Mouse (Mus musculus): ENCODE data around the gene Hoxa11.

- TF ChIP-seq CTCF (IDR thresholded peaks at IDR 0.05; ENCODE audit: low read depth) (no peak), EP300 (optimal IDR thresholded peaks at IDR 0.05) (no peak)
Measured at GRCm38 (mm10) chr6:52224895-52225611, 20.6 kb downstream of the Hoxa11 start.
